In genomic region chr9:111351641-111352040, GRCm38 (mm10) we compare ENCODE assay signal across 21 mouse cellular contexts. TPM values are rescaled to one million over a fixed set of nuclear protein-coding genes. Genes with fewer than 3 reads are reported as not detected.
DNase-seq lines count a peak whose midpoint lies in the region; ATAC-seq lines count a peak whose summit lies in the region.
"Had no signal": no experiment of that assay in that cellular context is flagged by ENCODE, and none has a peak within 500 bp of the region (broad histone marks: within the 10 kb centered on the region; RNA-seq: fewer than 3 reads in every experiment).

No protein-coding gene starts in this region.

- peaks cover 9% of the 10 kb centered on the region; the same call in 1 of the 2 replicates for H3K4me1 ChIP-seq in forebrain, embryonic 12.5 days
- H3K4me1 ChIP-seq in forebrain, embryonic 11.5 days (replicated peaks; ENCODE audit: control insufficient read depth, insufficient read depth, low read length) = no peaks in the 10 kb centered on the region; the same call in 1 of the 2 replicates
- H3K4me1 ChIP-seq in midbrain, embryonic 11.5 days (ENCODE audit: control insufficient read depth, insufficient read depth, low read length) = 0 out of 2 replicates have a peak, but pooled peaks cover 3% of the 10 kb centered on the region
- peaks cover 23% of the 10 kb centered on the region for H3K4me1 ChIP-seq in midbrain, embryonic 10.5 days
- peaks cover 9% of the 10 kb centered on the region for H3K4me1 ChIP-seq in midbrain, embryonic 12.5 days
- H3K4me1 ChIP-seq: embryonic facial prominence, embryonic 15.5 days; megakaryocyte, embryonic 14.5 days had no signal

- WGBS in forebrain, embryonic 12.5 days = 29% methylated on average over 1 of the region's 1 CpGs
- 45% methylated on average over 1 of the region's 1 CpGs for WGBS in forebrain, embryonic 11.5 days
- WGBS in midbrain, embryonic 11.5 days = 7% methylated on average over 1 of the region's 1 CpGs
- WGBS in midbrain, embryonic 10.5 days = 33% methylated on average over 1 of the region's 1 CpGs
- 23% methylated on average over 1 of the region's 1 CpGs for WGBS in midbrain, embryonic 12.5 days

- H3K9me3 ChIP-seq in forebrain, embryonic 12.5 days = no peaks in the 10 kb centered on the region
- H3K9me3 ChIP-seq in forebrain, embryonic 11.5 days (ENCODE audit: control insufficient read depth, low read length) = no peaks in the 10 kb centered on the region
- H3K9me3 ChIP-seq in midbrain, embryonic 11.5 days (ENCODE audit: control insufficient read depth, low read length) = no peaks in the 10 kb centered on the region
- no peaks in the 10 kb centered on the region for H3K9me3 ChIP-seq in midbrain, embryonic 10.5 days (replicated peaks)
- no peaks in the 10 kb centered on the region for H3K9me3 ChIP-seq in midbrain, embryonic 12.5 days
- H3K9me3 ChIP-seq: embryonic facial prominence, embryonic 15.5 days; heart, embryonic 10.5 days; megakaryocyte, embryonic 14.5 days had no signal

- no peak overlapping the region for H3K4me2 ChIP-seq in forebrain, embryonic 12.5 days
- no peak overlapping the region for H3K4me2 ChIP-seq in forebrain, embryonic 11.5 days (ENCODE audit: low read depth, low read length, severe bottlenecking)
- no peak overlapping the region for H3K4me2 ChIP-seq in midbrain, embryonic 11.5 days
- peak overlapping the region; percentile 26 for H3K4me2 ChIP-seq in midbrain, embryonic 12.5 days (replicated peaks)
- H3K4me2 ChIP-seq: embryonic facial prominence, embryonic 15.5 days had no signal

- no peaks in the 10 kb centered on the region for H3K27me3 ChIP-seq in forebrain, embryonic 12.5 days
- no peaks in the 10 kb centered on the region for H3K27me3 ChIP-seq in forebrain, embryonic 11.5 days (ENCODE audit: control insufficient read depth, insufficient read depth, low read length)
- no peaks in the 10 kb centered on the region for H3K27me3 ChIP-seq in midbrain, embryonic 11.5 days (ENCODE audit: control insufficient read depth, insufficient read depth, low read length)
- H3K27me3 ChIP-seq in midbrain, embryonic 10.5 days (ENCODE audit: low read depth, poor library complexity, severe bottlenecking) = no peaks in the 10 kb centered on the region
- H3K27me3 ChIP-seq in midbrain, embryonic 12.5 days = no peaks in the 10 kb centered on the region
- H3K27me3 ChIP-seq: CH12.LX; embryonic facial prominence, embryonic 15.5 days had no signal

- DNase-seq in forebrain, embryonic 11.5 days (ENCODE audit: low spot score) = no peak
- DNase-seq in midbrain, embryonic 11.5 days (ENCODE audit: low spot score, missing footprints) = no peak
- no peak for DNase-seq in midbrain, embryonic 10.5 days (ENCODE audit: low spot score)
- DNase-seq in telencephalon, adult 2 months (ENCODE audit: low read depth, low spot score) = peak; percentile 49
- DNase-seq in cerebellum, adult 9-11 months = no peak
- no peak for DNase-seq in adrenal gland, adult 8-10 months
- DNase-seq: cerebellum, adult 11 months; gastrocnemius, postnatal 25 days; kidney, postnatal 14 days; thymus, postnatal 14 days had no signal

- no peak overlapping the region for H3K4me3 ChIP-seq in forebrain, embryonic 12.5 days (replicated peaks)
- no peak overlapping the region for H3K4me3 ChIP-seq in forebrain, embryonic 11.5 days (ENCODE audit: low read depth, low read length)
- H3K4me3 ChIP-seq in midbrain, embryonic 11.5 days (ENCODE audit: low read depth, low read length) = no peak overlapping the region
- H3K4me3 ChIP-seq in midbrain, embryonic 10.5 days = no peak overlapping the region
- H3K4me3 ChIP-seq in midbrain, embryonic 12.5 days = no peak overlapping the region
- H3K4me3 ChIP-seq: embryonic facial prominence, embryonic 15.5 days; heart, embryonic 10.5 days; megakaryocyte, embryonic 14.5 days had no signal

- no peaks in the 10 kb centered on the region for H3K36me3 ChIP-seq in forebrain, embryonic 12.5 days (replicated peaks)
- no peaks in the 10 kb centered on the region for H3K36me3 ChIP-seq in forebrain, embryonic 11.5 days (ENCODE audit: control insufficient read depth, insufficient read depth, low read length)
- no peaks in the 10 kb centered on the region for H3K36me3 ChIP-seq in midbrain, embryonic 11.5 days (ENCODE audit: control insufficient read depth, insufficient read depth, low read length)
- no peaks in the 10 kb centered on the region for H3K36me3 ChIP-seq in midbrain, embryonic 10.5 days
- H3K36me3 ChIP-seq in midbrain, embryonic 12.5 days = no peaks in the 10 kb centered on the region
- H3K36me3 ChIP-seq: embryonic facial prominence, embryonic 15.5 days; heart, embryonic 10.5 days had no signal

- peak; percentile 65; the same call in 1 of the 2 replicates for ATAC-seq in forebrain, embryonic 12.5 days (ENCODE audit: low FRiP score)
- no peak for ATAC-seq in forebrain, embryonic 11.5 days (replicated peaks; ENCODE audit: low FRiP score)
- ATAC-seq in midbrain, embryonic 11.5 days (ENCODE audit: low FRiP score) = peak; percentile 58; the same call in 1 of the 2 replicates
- ATAC-seq in midbrain, embryonic 12.5 days (ENCODE audit: low FRiP score, low read depth) = no peak
- ATAC-seq: intestine, embryonic 16.5 days; lung, postnatal 0 days had no signal

- no peak overlapping the region for H3K9ac ChIP-seq in forebrain, embryonic 12.5 days
- no peak overlapping the region for H3K9ac ChIP-seq in forebrain, embryonic 11.5 days (ENCODE audit: low read length)
- H3K9ac ChIP-seq in midbrain, embryonic 11.5 days (ENCODE audit: low read length) = no peak overlapping the region
- H3K9ac ChIP-seq in midbrain, embryonic 12.5 days (replicated peaks) = 0 out of 2 replicates have a peak overlapping the region, but pooled peaks have one; percentile 6
- H3K9ac ChIP-seq: embryonic facial prominence, embryonic 15.5 days had no signal

- H3K27ac ChIP-seq in forebrain, embryonic 12.5 days = 0 out of 2 replicates have a peak overlapping the region, but pooled peaks have one; percentile 36
- no peak overlapping the region for H3K27ac ChIP-seq in forebrain, embryonic 11.5 days (ENCODE audit: low read depth, low read length)
- H3K27ac ChIP-seq in midbrain, embryonic 11.5 days (ENCODE audit: low read depth, low read length) = no peak overlapping the region
- H3K27ac ChIP-seq in midbrain, embryonic 10.5 days (replicated peaks) = no peak overlapping the region
- peak overlapping the region; percentile 39; the same call in 1 of the 2 replicates for H3K27ac ChIP-seq in midbrain, embryonic 12.5 days (replicated peaks)
- H3K27ac ChIP-seq: embryonic facial prominence, embryonic 15.5 days; heart, embryonic 10.5 days had no signal

RNA-seq across cellular contexts. Expression of gene Trank1, which starts 40.1 kb away (rescaled TPM):
- polyA plus RNA-seq in forebrain, embryonic 12.5 days (2016; fragmentation: Nextera tagmentation; extraction: Ambion mirVana) = 2.7 and 3.1 TPM in 2 replicates
- 0.92 and 1.0 TPM in 2 replicates for polyA plus RNA-seq in forebrain, embryonic 11.5 days (2014; fragmentation: Nextera tagmentation; extraction: Ambion mirVana)
- 0.26 and 0.37 TPM in 2 replicates for polyA plus RNA-seq in midbrain, embryonic 11.5 days (2014; fragmentation: Nextera tagmentation; extraction: Ambion mirVana)
- polyA plus RNA-seq in midbrain, embryonic 10.5 days (2016; fragmentation: Nextera tagmentation; extraction: Ambion mirVana) = 0.05 and 0.39 TPM in 2 replicates
- 1.7 and 1.9 TPM in 2 replicates for polyA plus RNA-seq in midbrain, embryonic 12.5 days (2016; fragmentation: Nextera tagmentation; extraction: Ambion mirVana)
- total RNA-seq in adrenal gland, adult 8-10 months (2022) = 100 to 1,000 TPM in 2 of 4 experiments, 10 to 100 TPM in 2; 44.9 to 312 (median 173) TPM
- total RNA-seq: common myeloid progenitor, adult 5-6 weeks; heart, postnatal 25 days had no signal
- polyA plus RNA-seq: liver, adult 2 months had no signal

Comparison
In these comparisons a context has a peak if more than half of its experiments do, and no peak if none do; other contexts are left out.
1. ATAC-seq: peak in forebrain, embryonic 12.5 days (single experiment) and midbrain, embryonic 11.5 days (single experiment); none in forebrain, embryonic 11.5 days (single experiment) and midbrain, embryonic 12.5 days (single experiment).
2. H3K27ac ChIP-seq: peak in forebrain, embryonic 12.5 days (single experiment) and midbrain, embryonic 12.5 days (single experiment); none in forebrain, embryonic 11.5 days (single experiment), midbrain, embryonic 11.5 days (single experiment) and midbrain, embryonic 10.5 days (single experiment).